Mouse (Mus musculus) left cerebral cortex, postnatal 4 days (tissue): Measurements from ENCODE around the gene Mcm3. TPM values are rescaled to one million over a fixed set of nuclear protein-coding genes. Genes with fewer than 3 reads are reported as not detected.

Experiments
- total RNA-seq, 2 experiments: library from RNA; stranded (reverse); gene quantifications; 2 replicates each; pipeline ENCODE4 v1.2.3; 2021

The Mcm3 gene
- total RNA-seq, 2 experiments from 2014 or later = 9.7 to 11.3 TPM

Other genes with a start within 250 kb of the Mcm3 start
- under 1 TPM in 1 of 2 experiments, not detected in 1; 0.16 TPM for gene Pkhd1, start 202.2 kb downstream of the Mcm3 start, total RNA-seq
- gene Il17a, start 89.4 kb downstream of the Mcm3 start, total RNA-seq = not detected
- gene Il17f, start 29.7 kb downstream of the Mcm3 start, total RNA-seq = not detected
- gene Paqr8, start 70.3 kb upstream of the Mcm3 start, total RNA-seq = 10 to 100 TPM; 37.9 to 44.9 TPM
- 1 to 10 TPM in 1 of 2 experiments, under 1 TPM in 1; 0.97 to 2.2 TPM for gene Efhc1, start 131.3 kb upstream of the Mcm3 start, total RNA-seq